Mouse (Mus musculus) CH12.LX (cell line): ENCODE data around the gene Rps18. TPM values are rescaled to one million over a fixed set of nuclear protein-coding genes. Genes with fewer than 3 reads are reported as not detected.

Source experiments
- DNase-seq: peaks from one replicate; pipeline ENCODE4 v3.0.0-alpha.2; 2013; ENCODE audit errors: extremely low read depth
- H3K27ac ChIP-seq: 2 replicates; pipeline ENCODE4 v1.5.1; 2012; ENCODE audit warnings: low read depth, mild to moderate bottlenecking, control low read depth, moderate library complexity; ENCODE audit not compliant: insufficient read depth
- H3K27me3 ChIP-seq: replicated peaks from 2 replicates; pipeline ENCODE3; 2012; ENCODE audit warnings: inconsistent platforms
- H3K36me3 ChIP-seq, 2 experiments: replicated peaks in 1 of 2; 2 replicates each; pipeline versions ENCODE3 to v1.6.1; 2012; ENCODE audit warnings: inconsistent platforms in 1 of 2, low read length in 1 of 2, mild to moderate bottlenecking in 1 of 2, mixed read lengths in 1 of 2, moderate library complexity in 1 of 2; ENCODE audit not compliant: control insufficient read depth in 1 of 2, insufficient read depth in 1 of 2
- H3K4me1 ChIP-seq, 2 experiments: 2 replicates each; pipeline ENCODE4 v1.6.1; 2012; ENCODE audit warnings: inconsistent platforms in 1 of 2, moderate library complexity in 1 of 2; ENCODE audit not compliant: insufficient read depth in 2 of 2, control insufficient read depth in 1 of 2
- H3K4me2 ChIP-seq: 2 replicates; pipeline ENCODE4 v1.6.1; 2012; ENCODE audit warnings: low read depth, mild to moderate bottlenecking, control low read depth; ENCODE audit not compliant: poor library complexity, insufficient read depth, severe bottlenecking
- H3K4me3 ChIP-seq, 3 experiments: fragments of 150-350 bp in 1 of 3; sonication (generic) in 1 of 3; replicated peaks in 1 of 3; 2 replicates each; pipeline versions ENCODE3 to v1.5.1; 2011 to 2012; ENCODE audit warnings: low read depth in 2 of 3, low read length in 2 of 3, mild to moderate bottlenecking in 2 of 3, moderate library complexity in 2 of 3, control low read depth in 1 of 3, improper control_type of control experiment in 1 of 3, inconsistent platforms in 1 of 3, mixed read lengths in 1 of 3; ENCODE audit not compliant: poor library complexity in 1 of 3
- H3K79me2 ChIP-seq: replicated peaks from 2 replicates; pipeline ENCODE4 v1.6.1; 2012; ENCODE audit warnings: mild to moderate bottlenecking, moderate library complexity; ENCODE audit not compliant: control insufficient read depth, poor library complexity, insufficient read depth, severe bottlenecking; ENCODE audit errors: extremely low read depth
- H3K9ac ChIP-seq: 2 replicates; pipeline ENCODE4 v1.6.1; 2012; ENCODE audit warnings: low read depth, mild to moderate bottlenecking, control low read depth, moderate library complexity; ENCODE audit not compliant: insufficient read depth
- H3K9me3 ChIP-seq: replicated peaks from 2 replicates; pipeline ENCODE3; 2012; ENCODE audit warnings: low read length, inconsistent platforms, mixed read lengths
- BHLHE40 ChIP-seq: IDR thresholded peaks from 2 replicates; pipeline ENCODE4 v1.6.1; 2011; ENCODE audit warnings: mild to moderate bottlenecking, low read depth, low read length, improper control_type of control experiment
- CHD1 ChIP-seq: IDR thresholded peaks from 2 replicates; pipeline ENCODE4 v1.6.1; 2012; ENCODE audit warnings: low read depth, low read length, improper control_type of control experiment, inconsistent platforms
- CHD2 ChIP-seq: IDR thresholded peaks from 2 replicates; pipeline ENCODE4 v1.6.1; 2011; ENCODE audit warnings: low read length, improper control_type of control experiment
- CTCF ChIP-seq, 2 experiments: IDR thresholded peaks in 1 of 2; conservative IDR thresholded peaks in 1 of 2; 2 replicates each; pipeline ENCODE4 v1.5.1; 2011 to 2012; ENCODE audit warnings: low read depth in 2 of 2, low read length in 2 of 2, improper control_type of control experiment in 1 of 2, inconsistent platforms in 1 of 2, mild to moderate bottlenecking in 1 of 2, moderate library complexity in 1 of 2
- E2F4 ChIP-seq: IDR thresholded peaks from 2 replicates; pipeline ENCODE4 v1.6.1; 2011; ENCODE audit warnings: low read depth, low read length, improper control_type of control experiment; ENCODE audit not compliant: insufficient replicate concordance
- ELF1 ChIP-seq: IDR thresholded peaks from 2 replicates; pipeline ENCODE4 v1.6.1; 2014; ENCODE audit warnings: low read depth, mild to moderate bottlenecking, inconsistent platforms, low read length, improper control_type of control experiment
- EP300 ChIP-seq: IDR thresholded peaks from 2 replicates; pipeline ENCODE4 v1.6.1; 2011; ENCODE audit warnings: low read length, improper control_type of control experiment
- ETS1 ChIP-seq: conservative IDR thresholded peaks from 2 replicates; pipeline ENCODE4 v1.6.1; 2012; ENCODE audit warnings: low read depth, mild to moderate bottlenecking, inconsistent platforms, low read length, improper control_type of control experiment, moderate library complexity
- GABPA ChIP-seq: IDR thresholded peaks from 2 replicates; pipeline ENCODE4 v1.6.1; 2012; ENCODE audit warnings: low read depth, low read length, improper control_type of control experiment, inconsistent platforms; ENCODE audit not compliant: insufficient replicate concordance
- HCFC1 ChIP-seq: IDR thresholded peaks from 2 replicates; pipeline ENCODE4 v1.6.1; 2012; ENCODE audit warnings: low read depth, mild to moderate bottlenecking, inconsistent platforms, low read length, improper control_type of control experiment
- IRF4 ChIP-seq: IDR thresholded peaks from 2 replicates; pipeline ENCODE4 v1.6.1; 2014; ENCODE audit warnings: low read depth, mild to moderate bottlenecking, inconsistent platforms, low read length, improper control_type of control experiment
- JUN ChIP-seq: IDR thresholded peaks from 2 replicates; pipeline ENCODE4 v1.6.1; 2011; ENCODE audit warnings: low read depth, mild to moderate bottlenecking, low read length, improper control_type of control experiment, moderate library complexity; ENCODE audit not compliant: insufficient read depth
- JUND ChIP-seq: conservative IDR thresholded peaks from 2 replicates; pipeline ENCODE4 v1.6.1; 2011; ENCODE audit warnings: low read depth, low read length, improper control_type of control experiment
- MAFK ChIP-seq: IDR thresholded peaks from 2 replicates; pipeline ENCODE4 v1.6.1; 2011; ENCODE audit warnings: low read length, improper control_type of control experiment; ENCODE audit not compliant: insufficient replicate concordance
- MAX ChIP-seq: IDR thresholded peaks from 2 replicates; pipeline ENCODE4 v1.6.1; 2011; ENCODE audit warnings: low read length, improper control_type of control experiment
- MAZ ChIP-seq: IDR thresholded peaks from 2 replicates; pipeline ENCODE4 v1.6.1; 2012; ENCODE audit warnings: low read depth, mild to moderate bottlenecking, inconsistent platforms, low read length, improper control_type of control experiment, moderate library complexity
- MEF2A ChIP-seq: IDR thresholded peaks from 2 replicates; pipeline ENCODE4 v1.6.1; 2014; ENCODE audit warnings: low read depth, mild to moderate bottlenecking, inconsistent platforms, low read length, improper control_type of control experiment, borderline replicate concordance
- MXI1 ChIP-seq: IDR thresholded peaks from 2 replicates; pipeline ENCODE4 v1.6.1; 2011; ENCODE audit warnings: mild to moderate bottlenecking, low read depth, low read length, improper control_type of control experiment
- NELFE ChIP-seq: IDR thresholded peaks from 2 replicates; pipeline ENCODE4 v1.6.1; 2011; ENCODE audit warnings: low read depth, low read length, improper control_type of control experiment
- NRF1 ChIP-seq: IDR thresholded peaks from 2 replicates; pipeline ENCODE4 v1.6.1; 2014; ENCODE audit warnings: low read depth, mild to moderate bottlenecking, inconsistent platforms, low read length, improper control_type of control experiment, moderate library complexity
- POLR2A ChIP-seq: IDR thresholded peaks from 2 replicates; pipeline ENCODE4 v1.6.1; 2011; ENCODE audit warnings: low read depth, mild to moderate bottlenecking, improper control_type of control experiment, low read length
- RAD21 ChIP-seq: IDR thresholded peaks from 2 replicates; pipeline ENCODE4 v1.6.1; 2011; ENCODE audit warnings: low read depth, mild to moderate bottlenecking, low read length, improper control_type of control experiment, moderate library complexity
- RCOR1 ChIP-seq: conservative IDR thresholded peaks from 2 replicates; pipeline ENCODE4 v1.6.1; 2012; ENCODE audit warnings: low read depth, mild to moderate bottlenecking, inconsistent platforms, low read length, improper control_type of control experiment
- SIN3A ChIP-seq: IDR thresholded peaks from 2 replicates; pipeline ENCODE4 v1.6.1; 2012; ENCODE audit warnings: low read length, improper control_type of control experiment, inconsistent platforms
- SMC3 ChIP-seq: IDR thresholded peaks from 2 replicates; pipeline ENCODE4 v1.6.1; 2011; ENCODE audit warnings: low read depth, low read length, improper control_type of control experiment
- TBP ChIP-seq: conservative IDR thresholded peaks from 2 replicates; pipeline ENCODE4 v1.6.1; 2011; ENCODE audit warnings: low read depth, low read length, improper control_type of control experiment
- TCF12 ChIP-seq: IDR thresholded peaks from 2 replicates; pipeline ENCODE4 v1.6.1; 2014; ENCODE audit warnings: low read depth, mild to moderate bottlenecking, inconsistent platforms, low read length, improper control_type of control experiment
- UBTF ChIP-seq: IDR thresholded peaks from 2 replicates; pipeline ENCODE4 v1.6.1; 2012; ENCODE audit warnings: low read depth, mild to moderate bottlenecking, inconsistent platforms, low read length, improper control_type of control experiment, moderate library complexity
- USF1 ChIP-seq: IDR thresholded peaks from 2 replicates; pipeline ENCODE4 v1.6.1; 2014; ENCODE audit warnings: low read depth, mild to moderate bottlenecking, inconsistent platforms, low read length, improper control_type of control experiment
- USF2 ChIP-seq: conservative IDR thresholded peaks from 2 replicates; pipeline ENCODE4 v1.6.1; 2011; ENCODE audit warnings: low read depth, low read length, improper control_type of control experiment
- ZC3H11A ChIP-seq: IDR thresholded peaks from 2 replicates; pipeline ENCODE4 v1.6.1; 2012; ENCODE audit warnings: low read depth, mild to moderate bottlenecking, inconsistent platforms, low read length, improper control_type of control experiment
- ZMIZ1 ChIP-seq: IDR thresholded peaks from 2 replicates; pipeline ENCODE4 v1.6.1; 2012; ENCODE audit warnings: low read depth, mild to moderate bottlenecking, inconsistent platforms, low read length, improper control_type of control experiment
- ZNF384 ChIP-seq: IDR thresholded peaks from 2 replicates; pipeline ENCODE4 v1.6.1; 2012; ENCODE audit warnings: low read depth, low read length, improper control_type of control experiment, inconsistent platforms
- dilution Hi-C: fragments of 300-500 bp; cut with MboI; formaldehyde crosslinking; loops from 2 replicates; pipeline ENCODE4 v1.14.3; 2020; ENCODE audit warnings: low sequenced_read_pairs; ENCODE audit not compliant: extremely low pct_unique_long_range_greater_than_20kb, extremely low pct_ligation_motif_present
- in situ Hi-C: fragments of 300-500 bp; cut with MboI; formaldehyde crosslinking; loops from 3 replicates; pipeline ENCODE4 v1.14.3; 2019; ENCODE audit warnings: low sequenced_read_pairs, low pct_ligation_motif_present, low pct_unique_long_range_greater_than_20kb, mixed read lengths
- polyA plus RNA-seq: library from polyadenylated mRNA; unstranded; fragments of >175 nt; gene quantifications from 2 replicates; pipeline ENCODE4 v1.2.1, GENCODE M21; 2012; ENCODE audit warnings: low read depth; ENCODE audit not compliant: insufficient read length
- total RNA-seq, 2 experiments: library from RNA; depleted of rRNA; stranded (reverse); fragments of 300-350 nt in 1 of 2; fragments of >200 nt in 1 of 2; gene quantifications; 2 replicates each; pipeline ENCODE4 v1.2.3; 2012 to 2014

Rps18 gene
- total and polyA plus RNA-seq, 3 experiments = 246 to 991 (median 302) TPM

GRCm38 (mm10) chr17:33919351-33920281, 36.2 kb downstream of the Rps18 start:
- peak; percentile 96 for DNase-seq
- Histone ChIP-seq H3K4me3 (peak overlapping the region; percentile 71 to 99 (median 83)), H3K4me2 (peak overlapping the region; percentile 85), H3K79me2 (peaks cover 22% of the 10 kb centered on the region), H3K27ac (peak overlapping the region; percentile 93), H3K9me3 (peaks cover 10% of the 10 kb centered on the region), H3K36me3 (peaks cover 40 to 60% of the 10 kb centered on the region in 2 experiments), H3K27me3 (no peaks in the 10 kb centered on the region), H3K9ac (peak overlapping the region; percentile 81), H3K4me1 (peaks cover 32 to 47% of the 10 kb centered on the region in 2 experiments)
- dilution Hi-C loops (no loop called here), in situ Hi-C loops (no loop called here)
- TF ChIP-seq RAD21 (no peak), BHLHE40 (peak; percentile 98), SMC3 (0 out of 2 replicates have a peak, but pooled peaks have one; percentile 6), MAFK (peak; percentile 27; the same call in 1 of the 2 replicates), E2F4 (no peak), NRF1 (peak; percentile 58), TBP (peak; percentile 71; the same call in 1 of the 2 replicates), CHD1 (no peak), NELFE (peak; percentile 76), ETS1 (peak; percentile 98), SIN3A (peak; percentile 90; the same call in 1 of the 2 replicates), UBTF (no peak), JUN (peak; percentile 2; the same call in 1 of the 2 replicates), CTCF (conservative IDR thresholded peaks at IDR 0.05 in 1 of 2, IDR thresholded peaks at IDR 0.05 in 1 of 2; ENCODE audit: low read depth in 2 of 2, low read length in 2 of 2) (peak in 1 of 2 experiments; percentile 49; a peak in 2 of 4 replicates), TCF12 (peak; percentile 75; the same call in 1 of the 2 replicates), GABPA (no peak), MEF2A (peak; percentile 84), ZC3H11A (no peak), EP300 (peak; percentile 62), MAX (peak; percentile 55; the same call in 1 of the 2 replicates), JUND (no peak), USF1 (peak; percentile 55), ZMIZ1 (0 out of 2 replicates have a peak, but pooled peaks have one; percentile 46), HCFC1 (peak; percentile 53; the same call in 1 of the 2 replicates), USF2 (peak; percentile 32), ZNF384 (no peak), MAZ (peak; percentile 78; the same call in 1 of the 2 replicates), POLR2A (peak; percentile 73), ELF1 (peak; percentile 53), RCOR1 (no peak; the same call in 1 of the 2 replicates), CHD2 (peak; percentile 45), IRF4 (peak; percentile 91), MXI1 (peak; percentile 17; the same call in 1 of the 2 replicates)
